Mouse (Mus musculus) brain, embryonic 14.5 days (tissue): Measurements from ENCODE around the gene Itga10.

Experiments
- CTCF ChIP-seq: fragments of 200-500 bp; IDR thresholded peaks from 2 replicates; pipeline ENCODE4 v1.5.1; 2012; ENCODE audit warnings: inconsistent platforms, mild to moderate bottlenecking, moderate library complexity, borderline replicate concordance; ENCODE audit not compliant: insufficient read depth, insufficient read length; ENCODE audit errors: extremely low read depth
- POLR2A ChIP-seq: fragments of 200-500 bp; IDR thresholded peaks from 2 replicates; pipeline ENCODE4 v1.6.1; 2012; ENCODE audit warnings: mild to moderate bottlenecking, inconsistent platforms, borderline replicate concordance; ENCODE audit not compliant: poor library complexity, insufficient read depth, insufficient read length, severe bottlenecking; ENCODE audit errors: extremely low read depth

GRCm38 (mm10) chr3:96701003-96701402, 55.6 kb downstream of the Itga10 start:
- TF ChIP-seq POLR2A (no peak), CTCF (no peak)
